Mouse (Mus musculus) kidney, adult 2 months (tissue): ENCODE data around the gene Nectin2. TPM values are rescaled to one million over a fixed set of nuclear protein-coding genes. Genes with fewer than 3 reads are reported as not detected.
"Not testable (repeated sequence)": the region's sequence is repeated elsewhere in the genome, so short reads cannot be mapped to it uniquely, and the experiment has no call there.

Experiments
- DNase-seq: peaks from one replicate; pipeline ENCODE4 v3.0.0; 2021
- H3K27ac ChIP-seq: fragments of 200-500 bp; 2 replicates; pipeline ENCODE4 v1.5.1; 2012; ENCODE audit warnings: low read depth, low read length, control low read depth, inconsistent platforms; ENCODE audit not compliant: insufficient read depth
- H3K27me3 ChIP-seq: fragments of 200-500 bp; replicated peaks from 2 replicates; pipeline ENCODE4 v1.6.1; 2012; ENCODE audit warnings: mild to moderate bottlenecking, moderate library complexity, low read length, inconsistent platforms; ENCODE audit not compliant: control insufficient read depth, insufficient read depth
- H3K36me3 ChIP-seq: fragments of 200-500 bp; 2 replicates; pipeline ENCODE4 v1.6.1; 2012; ENCODE audit warnings: mild to moderate bottlenecking, moderate library complexity, low read length, inconsistent platforms; ENCODE audit not compliant: control insufficient read depth, insufficient read depth
- H3K4me1 ChIP-seq: fragments of 200-500 bp; 2 replicates; pipeline ENCODE4 v1.6.1; 2011; ENCODE audit warnings: low read length; ENCODE audit not compliant: control insufficient read depth, insufficient read depth
- H3K4me3 ChIP-seq: fragments of 200-500 bp; 2 replicates; pipeline ENCODE4 v1.5.1; 2011; ENCODE audit warnings: mild to moderate bottlenecking, low read depth, low read length, control low read depth; ENCODE audit not compliant: insufficient read depth
- CTCF ChIP-seq: fragments of 200-500 bp; conservative IDR thresholded peaks from 2 replicates; pipeline ENCODE4 v1.5.1; 2011; ENCODE audit warnings: low read depth, mild to moderate bottlenecking, control low read depth, low read length, moderate library complexity, mixed read lengths; ENCODE audit not compliant: insufficient read depth, insufficient read length
- POLR2A ChIP-seq: fragments of 200-500 bp; IDR thresholded peaks from one replicate; pipeline ENCODE4 v1.6.1; 2011; ENCODE audit warnings: low read depth, low read length, control low read depth
- WGBS: fragments of 180-500 bp; shearing (Covaris S2); methylation state at CpG from one replicate; pipeline ENCODE4 v1.1.7; 2018; 5-methylcytosine and 5-hydroxymethylcytosine counted together
- polyA plus RNA-seq: library from polyadenylated mRNA; depleted of rRNA; stranded (reverse); fragments of >200 nt; gene quantifications from 2 replicates; pipeline ENCODE4 v1.2.3, GENCODE M21; 2012

Gene Nectin2
- polyA plus RNA-seq, 1 experiment = 44.5 TPM

DNA sequence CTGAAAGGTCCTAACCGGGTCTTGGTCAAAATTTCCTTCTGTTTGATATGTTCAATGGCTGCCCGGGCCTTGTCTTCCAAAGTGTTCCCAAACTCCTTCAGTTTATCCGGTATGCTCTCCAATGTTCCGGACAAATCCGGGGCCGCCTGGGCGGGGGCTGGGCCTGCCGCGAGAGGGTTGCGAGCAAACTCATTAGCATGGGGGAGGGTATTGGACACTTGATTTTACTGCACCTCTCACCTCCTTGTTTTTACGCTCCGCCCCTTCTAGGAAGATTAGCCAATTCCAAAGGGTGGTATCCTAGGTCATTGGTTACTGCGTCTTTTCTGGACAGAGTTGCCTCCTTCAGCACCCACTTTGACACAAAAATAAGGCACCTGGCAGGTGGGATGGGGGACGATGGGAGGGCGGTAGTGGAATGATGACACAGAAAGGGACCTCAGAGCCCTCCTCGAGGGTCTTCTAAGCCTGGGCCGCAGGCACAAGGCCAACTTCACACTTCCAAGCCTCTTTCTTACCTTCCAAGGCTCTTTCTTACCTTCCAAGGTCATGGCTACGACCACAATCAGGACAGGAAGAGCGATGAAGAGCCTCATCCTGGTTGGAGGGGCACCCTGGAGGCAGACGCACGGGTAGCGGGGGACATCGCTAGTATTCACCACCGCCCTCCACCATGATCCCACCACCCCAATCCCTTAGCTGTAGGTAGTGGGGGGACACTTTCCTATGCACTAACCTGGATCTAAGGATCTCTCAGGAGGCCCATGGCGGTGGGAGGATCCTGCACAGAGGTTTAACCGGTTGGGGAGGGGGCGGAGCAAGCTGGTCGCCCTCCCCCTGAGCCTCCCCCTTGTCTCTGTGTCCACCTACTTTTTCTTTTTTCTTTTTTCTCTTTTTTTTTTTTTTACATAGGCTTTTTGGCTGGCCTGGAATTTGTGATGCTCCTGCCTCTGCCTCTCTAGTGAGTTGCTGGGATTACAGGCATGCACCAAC lies 58.1 kb downstream of the Nectin2 start, which contains the start of gene Apoc1:
Gene Apoc1 (minus strand): TSS at position 788 of the 993 bp plus-strand sequence.
- Histone ChIP-seq H3K36me3 (no peaks in the 10 kb centered on the region), H3K4me3 (no peak within 1 kb of the TSS), H3K27ac (no peak within 1 kb of the TSS), H3K27me3 (no peaks in the 10 kb centered on the region), H3K4me1 (no peaks in the 10 kb centered on the region)
- peak; percentile 55 for DNase-seq
- 64% methylated on average over 28 of the region's 28 CpGs for WGBS
- no peak for TF ChIP-seq POLR2A
- TF ChIP-seq CTCF = no peak; the same call in 1 of the 2 replicates

DNA sequence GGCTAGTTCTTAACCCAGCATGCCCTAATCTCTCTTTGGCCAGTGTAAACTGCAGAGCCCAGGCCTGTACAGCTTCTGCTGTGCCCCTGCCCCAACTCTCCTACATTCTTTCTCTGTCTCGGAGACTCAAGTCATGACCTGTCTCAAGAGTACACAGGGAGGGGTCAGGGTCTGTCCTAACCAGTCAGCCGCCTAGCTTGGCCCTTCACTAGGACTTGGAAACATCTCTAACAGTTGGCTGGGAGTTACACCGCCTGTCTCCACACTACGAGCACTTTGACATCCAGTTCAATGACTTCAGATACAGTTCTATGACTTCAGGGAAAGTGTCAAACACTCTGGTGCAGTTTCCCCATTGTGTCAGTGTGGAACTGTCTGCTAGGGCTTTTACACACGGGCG lies 58.8 kb downstream of the Nectin2 start:
- H3K27me3 ChIP-seq = no peaks in the 10 kb centered on the region
- WGBS = 71% methylated on average over 6 of the region's 6 CpGs
- DNase-seq = no peak
- H3K4me1 ChIP-seq = no peaks in the 10 kb centered on the region
- H3K4me3 ChIP-seq = no peak overlapping the region
- H3K27ac ChIP-seq = no peak overlapping the region
- TF ChIP-seq CTCF (no peak), POLR2A (no peak)
- H3K36me3 ChIP-seq = no peaks in the 10 kb centered on the region

DNA sequence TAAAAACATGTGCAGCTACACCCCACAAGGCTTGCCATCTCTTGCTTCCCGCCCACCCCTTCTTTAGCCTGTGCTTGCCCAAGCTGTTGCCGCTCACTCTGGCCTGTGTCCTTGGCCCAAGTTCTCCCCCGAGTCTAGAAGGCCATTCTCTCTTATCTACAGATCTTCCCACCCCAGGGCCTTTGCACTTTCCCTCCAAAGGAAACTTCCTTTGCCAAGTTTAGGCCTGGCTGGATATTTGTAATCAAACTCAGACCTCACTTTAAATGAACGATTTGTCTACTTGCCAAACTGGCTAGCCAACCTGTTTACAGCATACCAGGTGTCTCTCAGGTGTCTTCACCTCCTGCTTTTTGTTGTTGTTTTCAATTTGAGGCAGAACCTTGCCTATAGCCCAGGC lies 59.4 kb downstream of the Nectin2 start:
- 74% methylated on average over 4 of the region's 4 CpGs for WGBS
- DNase-seq = no peak

DNA sequence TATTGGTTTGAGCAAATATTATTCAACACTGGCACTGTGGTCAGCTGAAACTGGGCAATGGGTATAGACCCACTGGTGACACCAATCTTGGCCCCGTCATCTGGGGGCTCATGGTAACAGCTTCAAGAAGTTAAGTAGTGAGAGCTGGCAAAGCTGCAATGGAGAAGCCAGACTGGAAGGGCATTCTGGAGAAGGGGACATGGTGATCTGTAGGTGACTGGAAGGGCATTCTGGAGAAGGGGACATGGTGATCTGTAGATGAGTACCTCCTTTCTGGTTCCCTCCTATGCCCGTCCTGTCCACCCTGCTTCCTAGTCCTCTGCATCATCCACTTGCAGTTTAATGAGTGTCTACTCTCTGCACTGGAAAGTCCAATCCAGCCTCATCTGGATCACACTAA lies 61.7 kb downstream of the Nectin2 start:
- H3K4me3 ChIP-seq = no peak overlapping the region
- no peaks in the 10 kb centered on the region for H3K36me3 ChIP-seq
- H3K4me1 ChIP-seq = no peaks in the 10 kb centered on the region
- no peak overlapping the region for H3K27ac ChIP-seq
- no peak for TF ChIP-seq POLR2A
- no peak for TF ChIP-seq CTCF
- 79% methylated on average over 2 of the region's 2 CpGs for WGBS
- H3K27me3 ChIP-seq = no peaks in the 10 kb centered on the region
- no peak for DNase-seq

More for the DNA sequence above, 59.4 kb downstream of the Nectin2 start:
- H3K27ac ChIP-seq = no peak overlapping the region
- H3K4me3 ChIP-seq = no peak overlapping the region
- TF ChIP-seq POLR2A (no peak), CTCF (no peak)
- no peaks in the 10 kb centered on the region for H3K36me3 ChIP-seq
- no peaks in the 10 kb centered on the region for H3K4me1 ChIP-seq
- no peaks in the 10 kb centered on the region for H3K27me3 ChIP-seq

DNA sequence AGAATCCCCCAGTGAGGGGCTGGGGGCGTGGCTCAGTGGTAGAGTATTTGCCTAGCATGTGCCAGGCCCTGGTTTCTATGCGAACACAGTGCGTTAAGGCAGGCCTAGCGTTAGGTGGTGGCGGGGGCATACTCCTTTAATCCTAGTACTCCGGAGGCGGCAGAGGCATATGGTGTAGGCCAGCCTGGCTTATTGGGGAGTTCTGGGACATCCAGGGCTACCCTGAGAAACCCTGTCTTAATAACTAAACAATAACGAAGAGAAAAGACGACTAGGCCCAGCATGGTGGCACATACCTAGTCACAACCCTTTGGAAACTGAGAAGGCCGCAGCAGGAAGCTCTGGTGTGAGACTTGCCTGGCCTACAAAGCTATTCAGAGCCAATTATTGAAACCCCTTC lies 62.2 kb downstream of the Nectin2 start:
- no peak for DNase-seq
- Histone ChIP-seq H3K27ac (no peak overlapping the region), H3K4me1 (no peaks in the 10 kb centered on the region), H3K27me3 (no peaks in the 10 kb centered on the region), H3K4me3 (no peak overlapping the region), H3K36me3 (no peaks in the 10 kb centered on the region)
- WGBS = 92% methylated on average over 10 of the region's 10 CpGs
- TF ChIP-seq CTCF (no peak), POLR2A (no peak)

DNA sequence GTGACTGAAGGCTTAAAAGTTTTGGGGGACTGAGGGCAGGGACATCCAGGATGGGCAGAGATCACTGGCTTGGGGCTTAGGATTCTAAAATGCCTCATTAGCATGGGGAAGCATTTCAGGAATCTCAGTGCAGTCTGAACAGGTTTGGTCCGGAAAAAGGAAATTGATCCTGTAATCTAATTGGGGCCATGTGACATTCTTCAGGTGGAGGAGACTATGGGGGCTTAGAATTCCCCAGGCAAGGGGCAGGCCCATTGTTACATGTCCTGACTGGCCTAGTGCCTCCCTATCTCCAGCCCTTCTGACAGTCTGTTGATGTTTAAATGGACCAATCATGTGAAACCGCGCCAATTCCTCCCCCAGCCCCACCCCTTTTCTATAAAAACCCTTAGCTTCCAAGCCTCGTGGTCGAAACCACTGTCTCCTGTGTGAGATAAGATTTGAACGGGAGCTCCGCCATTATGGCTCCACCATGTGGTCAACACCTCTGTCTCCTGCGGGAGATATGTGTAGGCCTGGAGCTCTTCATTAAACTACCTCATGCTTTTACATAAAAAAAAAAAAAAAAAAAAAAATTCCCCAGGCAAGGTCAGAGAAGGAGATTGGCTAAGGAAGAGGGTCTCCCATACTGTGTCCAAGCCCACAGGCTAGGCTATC lies 63.2 kb downstream of the Nectin2 start:
- not testable (repeated sequence) for DNase-seq, H3K27ac ChIP-seq

DNA sequence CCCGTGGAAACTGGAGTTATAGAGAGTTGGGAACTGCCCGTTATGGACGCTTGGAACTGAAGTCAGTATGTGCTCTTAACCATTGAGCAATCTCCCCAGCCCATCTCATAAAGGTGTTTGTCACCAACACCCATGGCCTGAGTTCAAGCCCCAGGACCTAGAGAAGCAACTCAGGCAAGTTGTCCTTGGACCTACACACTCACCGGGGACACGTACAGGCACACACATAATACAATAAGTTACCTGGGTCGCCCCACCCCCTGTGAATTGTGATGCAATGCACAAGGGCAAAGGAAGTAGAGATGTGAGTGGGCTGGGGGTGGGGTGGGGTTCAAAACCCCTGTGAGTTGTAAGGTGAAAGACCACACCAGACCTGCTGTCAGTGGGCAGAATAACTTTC lies 63.8 kb downstream of the Nectin2 start:
- 83% methylated on average over 6 of the region's 6 CpGs for WGBS
- Histone ChIP-seq H3K36me3 (no peaks in the 10 kb centered on the region), H3K4me3 (no peak overlapping the region), H3K27me3 (no peaks in the 10 kb centered on the region), H3K4me1 (no peaks in the 10 kb centered on the region), H3K27ac (no peak overlapping the region)
- DNase-seq = no peak
- TF ChIP-seq CTCF = no peak
- TF ChIP-seq POLR2A = no peak

More for the DNA sequence above, 63.2 kb downstream of the Nectin2 start:
- H3K4me1 ChIP-seq, H3K27me3 ChIP-seq, H3K36me3 ChIP-seq, H3K4me3 ChIP-seq: not testable (repeated sequence)
- 57% methylated on average over 8 of the region's 8 CpGs for WGBS
